Mouse (Mus musculus) limb, embryonic 14.5 days (tissue): ENCODE measurements around the gene Gm5767. TPM values are rescaled to one million over a fixed set of nuclear protein-coding genes. Genes with fewer than 3 reads are reported as not detected.
"Not testable (repeated sequence)": the region's sequence is repeated elsewhere in the genome, so short reads cannot be mapped to it uniquely, and the experiment has no call there.

Source experiments
- ATAC-seq: fragments of 200-750 bp; cut with Nextera tagmentation; 2 replicates; pipeline ENCODE4 v1.8.0; 2017; ENCODE audit warnings: low read depth, moderate number of reproducible peaks, moderate TSS enrichment; ENCODE audit not compliant: low FRiP score
- DNase-seq: peaks from one replicate; pipeline ENCODE4 v3.0.0-alpha.2; 2015; ENCODE audit warnings: low spot score
- H3K27ac ChIP-seq: fragments of 300-500 bp; sonication (generic); replicated peaks from 2 replicates; pipeline ENCODE4 v1.5.1; 2014; ENCODE audit warnings: low read depth, mild to moderate bottlenecking, low read length, moderate library complexity, mixed read lengths
- H3K27me3 ChIP-seq: fragments of 300-500 bp; sonication (generic); 2 replicates; pipeline ENCODE4 v1.6.1; 2014; ENCODE audit warnings: low read length, mixed read lengths; ENCODE audit not compliant: control insufficient read depth, insufficient read depth
- H3K36me3 ChIP-seq: fragments of 300-500 bp; sonication (generic); 2 replicates; pipeline ENCODE4 v1.6.1; 2014; ENCODE audit warnings: mild to moderate bottlenecking, low read length, moderate library complexity, mixed read lengths; ENCODE audit not compliant: control insufficient read depth, insufficient read depth
- H3K4me1 ChIP-seq: fragments of 300-500 bp; sonication (generic); 2 replicates; pipeline ENCODE4 v1.6.1; 2014; ENCODE audit warnings: antibody characterized with exemption, low read length, mixed read lengths; ENCODE audit not compliant: control insufficient read depth, insufficient read depth
- H3K4me2 ChIP-seq: fragments of 300-500 bp; sonication (generic); replicated peaks from 2 replicates; pipeline ENCODE4 v1.6.1; 2014; ENCODE audit warnings: low read depth, mild to moderate bottlenecking, low read length, moderate library complexity; ENCODE audit not compliant: severe bottlenecking
- H3K4me3 ChIP-seq: fragments of 300-500 bp; sonication (generic); replicated peaks from 2 replicates; pipeline ENCODE4 v1.5.1; 2014; ENCODE audit warnings: low read length
- H3K9ac ChIP-seq: fragments of 300-500 bp; sonication (generic); 2 replicates; pipeline ENCODE4 v1.6.1; 2014; ENCODE audit warnings: mild to moderate bottlenecking, low read depth, low read length, moderate library complexity; ENCODE audit not compliant: severe bottlenecking
- H3K9me3 ChIP-seq: fragments of 300-500 bp; sonication (generic); 2 replicates; pipeline ENCODE4 v1.6.1; 2016; ENCODE audit warnings: low read length; ENCODE audit not compliant: control insufficient read depth
- POLR2A ChIP-seq: fragments of 200-500 bp; IDR thresholded peaks from 2 replicates; pipeline ENCODE4 v1.8.0; 2012; ENCODE audit warnings: inconsistent platforms, mild to moderate bottlenecking, moderate library complexity, borderline replicate concordance; ENCODE audit not compliant: insufficient read depth, insufficient read length; ENCODE audit errors: extremely low read depth
- WGBS: fragments of 180-500 bp; shearing (Covaris S2); extraction: QIAGEN DNeasy Blood & Tissue Kit; methylation state at CpG from one replicate; pipeline ENCODE4 v1.1.7; 2014; 5-methylcytosine and 5-hydroxymethylcytosine counted together
- polyA plus RNA-seq, 2 experiments: library from polyadenylated mRNA; depleted of rRNA in 1 of 2; stranded (reverse) in 1 of 2; unstranded in 1 of 2; fragments of >200 nt; fragmentation: Nextera tagmentation in 1 of 2; extraction: Ambion mirVana in 1 of 2; gene quantifications; 2 replicates each; pipeline versions ENCODE4 v1.2.1 to v1.2.3; 2012 to 2014

Gm5767 gene
- polyA plus RNA-seq, 2 experiments: 0.33 TPM; not detected in 1

- DNase-seq: no peak
- H3K9me3 ChIP-seq: no peaks in the 10 kb centered on the region
- TF ChIP-seq POLR2A: no peak
- H3K4me1 ChIP-seq: peaks cover 4% of the 10 kb centered on the region
- H3K27ac ChIP-seq: no peak overlapping the region
- no peaks in the 10 kb centered on the region for H3K36me3 ChIP-seq
- ATAC-seq: no peak
- WGBS: 83% methylated on average over 2 of the region's 2 CpGs
- H3K27me3 ChIP-seq: no peaks in the 10 kb centered on the region
- H3K4me3 ChIP-seq: no peak overlapping the region
- H3K4me2 ChIP-seq: no peak overlapping the region
- no peak overlapping the region for H3K9ac ChIP-seq
Observed at GRCm38 (mm10) chr16:8725807-8726206, 45.2 kb downstream of the Gm5767 start.

GRCm38 (mm10) chr16:8728111-8728748 is 47.7 kb downstream of the Gm5767 start:
- no peaks in the 10 kb centered on the region for H3K9me3 ChIP-seq
- no peak for TF ChIP-seq POLR2A
- peaks cover 10% of the 10 kb centered on the region for H3K4me1 ChIP-seq
- 92% methylated on average over 5 of the region's 5 CpGs for WGBS
- no peak for ATAC-seq
- H3K4me3 ChIP-seq: no peak overlapping the region
- DNase-seq: no peak
- no peak overlapping the region for H3K27ac ChIP-seq
- H3K27me3 ChIP-seq: no peaks in the 10 kb centered on the region
- no peaks in the 10 kb centered on the region for H3K36me3 ChIP-seq
- H3K4me2 ChIP-seq: no peak overlapping the region
- no peak overlapping the region for H3K9ac ChIP-seq

GRCm38 (mm10) chr16:8731630-8732029 is 51.1 kb downstream of the Gm5767 start:
- TF ChIP-seq POLR2A: no peak
- no peak for ATAC-seq
- no peak overlapping the region for H3K4me3 ChIP-seq
- no peak overlapping the region for H3K4me2 ChIP-seq
- 76% methylated on average over 7 of the region's 7 CpGs for WGBS
- no peaks in the 10 kb centered on the region for H3K9me3 ChIP-seq
- no peak overlapping the region for H3K9ac ChIP-seq
- no peak for DNase-seq
- H3K4me1 ChIP-seq: peaks cover 23% of the 10 kb centered on the region
- no peaks in the 10 kb centered on the region for H3K36me3 ChIP-seq
- no peaks in the 10 kb centered on the region for H3K27me3 ChIP-seq
- H3K27ac ChIP-seq: no peak overlapping the region

GRCm38 (mm10) chr16:8732450-8732849 is 51.9 kb downstream of the Gm5767 start:
- not testable (repeated sequence) for ATAC-seq, H3K27me3 ChIP-seq, H3K36me3 ChIP-seq, H3K9ac ChIP-seq, H3K4me2 ChIP-seq, H3K4me3 ChIP-seq, H3K9me3 ChIP-seq, DNase-seq, H3K27ac ChIP-seq
- H3K4me1 ChIP-seq: peaks cover 29% of the 10 kb centered on the region
- WGBS: 95% methylated on average over 3 of the region's 4 CpGs

Other genes starting within 250 kb of the Gm5767 start
- 42.4 and 42.6 TPM in 2 replicates for gene Mettl22, start 210.0 kb upstream of the Gm5767 start, polyA plus RNA-seq (2012; rRNA removed)
- 22.9 and 28.7 TPM in 2 replicates for gene Mettl22, start 210.0 kb upstream of the Gm5767 start, polyA plus RNA-seq (2014; fragmentation: Nextera tagmentation; extraction: Ambion mirVana)
- gene Abat, start 167.3 kb upstream of the Gm5767 start, polyA plus RNA-seq (2012; rRNA removed): 23.2 and 25.9 TPM in 2 replicates
- gene Abat, start 167.3 kb upstream of the Gm5767 start, polyA plus RNA-seq (2014; fragmentation: Nextera tagmentation; extraction: Ambion mirVana): 19.1 and 23.6 TPM in 2 replicates
- gene Pmm2, start 43.1 kb upstream of the Gm5767 start, polyA plus RNA-seq (2012; rRNA removed): 61.0 and 68.5 TPM in 2 replicates
- 46.1 and 47.9 TPM in 2 replicates for gene Pmm2, start 43.1 kb upstream of the Gm5767 start, polyA plus RNA-seq (2014; fragmentation: Nextera tagmentation; extraction: Ambion mirVana)
- gene Tmem186, start 43.1 kb upstream of the Gm5767 start, polyA plus RNA-seq (2012; rRNA removed): 17.4 and 18.6 TPM in 2 replicates
- 13.0 and 15.3 TPM in 2 replicates for gene Tmem186, start 43.1 kb upstream of the Gm5767 start, polyA plus RNA-seq (2014; fragmentation: Nextera tagmentation; extraction: Ambion mirVana)
- 60.7 and 62.1 TPM in 2 replicates for gene Carhsp1, start 8.6 kb upstream of the Gm5767 start, polyA plus RNA-seq (2012; rRNA removed)
- gene Carhsp1, start 8.6 kb upstream of the Gm5767 start, polyA plus RNA-seq (2014; fragmentation: Nextera tagmentation; extraction: Ambion mirVana): 29.9 and 34.0 TPM in 2 replicates
- 84.7 and 104 TPM in 2 replicates for gene Usp7, start 111.5 kb downstream of the Gm5767 start, polyA plus RNA-seq (2012; rRNA removed)
- 47.1 and 51.0 TPM in 2 replicates for gene Usp7, start 111.5 kb downstream of the Gm5767 start, polyA plus RNA-seq (2014; fragmentation: Nextera tagmentation; extraction: Ambion mirVana)
- gene 1810013L24Rik, start 149.3 kb downstream of the Gm5767 start, polyA plus RNA-seq (2012; rRNA removed): 30.2 and 31.8 TPM in 2 replicates
- 18.2 and 20.3 TPM in 2 replicates for gene 1810013L24Rik, start 149.3 kb downstream of the Gm5767 start, polyA plus RNA-seq (2014; fragmentation: Nextera tagmentation; extraction: Ambion mirVana)